Mouse (Mus musculus): ENCODE measurements around the gene Phlpp1. TPM values are rescaled to one million over a fixed set of nuclear protein-coding genes. Genes with fewer than 3 reads are reported as not detected.

The Phlpp1 gene
- polyA plus RNA-seq, 1 experiment, result 26.8 TPM

- Histone ChIP-seq H3K4me1 (ENCODE audit: control insufficient read depth, insufficient read depth, low read length) (peaks cover 23% of the 10 kb centered on the region), H3K4me3 (replicated peaks; ENCODE audit: extremely low read depth, low read depth, low read length) (no peak overlapping the region)
- 90% methylated on average over 1 of the region's 1 CpGs for WGBS
- no peak for DNase-seq
- TF ChIP-seq CTCF (IDR thresholded peaks at IDR 0.05; ENCODE audit: insufficient read depth, low read length) (no peak), POLR2A (IDR thresholded peaks at IDR 0.05; ENCODE audit: borderline replicate concordance, extremely low read depth, low read depth, low read length) (no peak)
Measured at GRCm38 (mm10) chr1:106201025-106201424, 29.5 kb downstream of the Phlpp1 start.

- H3K4me1 ChIP-seq (ENCODE audit: control insufficient read depth, insufficient read depth, low read length), result peaks cover 23% of the 10 kb centered on the region
- TF ChIP-seq POLR2A (IDR thresholded peaks at IDR 0.05; ENCODE audit: borderline replicate concordance, extremely low read depth, low read depth, low read length), result no peak
- TF ChIP-seq CTCF (IDR thresholded peaks at IDR 0.05; ENCODE audit: insufficient read depth, low read length), result no peak
- no peak for DNase-seq
- H3K4me3 ChIP-seq (replicated peaks; ENCODE audit: extremely low read depth, low read depth, low read length), result no peak overlapping the region
- 83% methylated on average over 4 of the region's 4 CpGs for WGBS
Measured at GRCm38 (mm10) chr1:106201929-106202328, 30.4 kb downstream of the Phlpp1 start.

GRCm38 (mm10) chr1:106203942-106204341, 32.4 kb downstream of the Phlpp1 start:
- 50% methylated on average over 3 of the region's 3 CpGs for whole genome bisulfite sequencing
- no peak for TF ChIP-seq CTCF (IDR thresholded peaks at IDR 0.05; ENCODE audit: insufficient read depth, low read length)
- no peak for TF ChIP-seq POLR2A (IDR thresholded peaks at IDR 0.05; ENCODE audit: borderline replicate concordance, extremely low read depth, low read depth, low read length)
- no peak for DNase-seq
- Histone ChIP-seq H3K4me1 (ENCODE audit: control insufficient read depth, insufficient read depth, low read length) (peaks cover 25% of the 10 kb centered on the region), H3K4me3 (replicated peaks; ENCODE audit: extremely low read depth, low read depth, low read length) (no peak overlapping the region)

- 44% methylated on average over 3 of the region's 3 CpGs for WGBS
- no peak for DNase-seq
- TF ChIP-seq CTCF (IDR thresholded peaks at IDR 0.05; ENCODE audit: insufficient read depth, low read length) (no peak), POLR2A (IDR thresholded peaks at IDR 0.05; ENCODE audit: borderline replicate concordance, extremely low read depth, low read depth, low read length) (no peak)
- Histone ChIP-seq H3K4me1 (ENCODE audit: control insufficient read depth, insufficient read depth, low read length) (peaks cover 22% of the 10 kb centered on the region), H3K4me3 (replicated peaks; ENCODE audit: extremely low read depth, low read depth, low read length) (no peak overlapping the region)
Measured at GRCm38 (mm10) chr1:106204350-106204749, 32.8 kb downstream of the Phlpp1 start.

- no peak for DNase-seq
- H3K4me3 ChIP-seq (replicated peaks; ENCODE audit: extremely low read depth, low read depth, low read length), result no peak overlapping the region
- H3K4me1 ChIP-seq (ENCODE audit: control insufficient read depth, insufficient read depth, low read length), result peaks cover 18% of the 10 kb centered on the region
- 64% methylated on average over 5 of the region's 5 CpGs for WGBS
- TF ChIP-seq CTCF (IDR thresholded peaks at IDR 0.05; ENCODE audit: insufficient read depth, low read length), result no peak
- TF ChIP-seq POLR2A (IDR thresholded peaks at IDR 0.05; ENCODE audit: borderline replicate concordance, extremely low read depth, low read depth, low read length), result no peak
Measured at GRCm38 (mm10) chr1:106208581-106208980, 37.0 kb downstream of the Phlpp1 start.

- 73% methylated on average over 3 of the region's 3 CpGs for WGBS
- TF ChIP-seq POLR2A (IDR thresholded peaks at IDR 0.05; ENCODE audit: borderline replicate concordance, extremely low read depth, low read depth, low read length), result no peak
- TF ChIP-seq CTCF (IDR thresholded peaks at IDR 0.05; ENCODE audit: insufficient read depth, low read length), result no peak
- DNase-seq, result no peak
- H3K4me3 ChIP-seq (replicated peaks; ENCODE audit: extremely low read depth, low read depth, low read length), result no peak overlapping the region
- peaks cover 8% of the 10 kb centered on the region for H3K4me1 ChIP-seq (ENCODE audit: control insufficient read depth, insufficient read depth, low read length)
Measured at GRCm38 (mm10) chr1:106210461-106210860, 38.9 kb downstream of the Phlpp1 start.

GRCm38 (mm10) chr1:106211146-106211545, 39.6 kb downstream of the Phlpp1 start:
- Histone ChIP-seq H3K4me1 (ENCODE audit: control insufficient read depth, insufficient read depth, low read length) (peaks cover 8% of the 10 kb centered on the region), H3K4me3 (replicated peaks; ENCODE audit: extremely low read depth, low read depth, low read length) (no peak overlapping the region)
- DNase-seq, result no peak
- TF ChIP-seq POLR2A (IDR thresholded peaks at IDR 0.05; ENCODE audit: borderline replicate concordance, extremely low read depth, low read depth, low read length), result no peak
- no peak for TF ChIP-seq CTCF (IDR thresholded peaks at IDR 0.05; ENCODE audit: insufficient read depth, low read length)
- 80% methylated on average over 5 of the region's 5 CpGs for WGBS

GRCm38 (mm10) chr1:106220431-106220830, 48.9 kb downstream of the Phlpp1 start:
- Histone ChIP-seq H3K4me1 (ENCODE audit: control insufficient read depth, insufficient read depth, low read length) (peaks cover 10% of the 10 kb centered on the region), H3K4me3 (replicated peaks; ENCODE audit: extremely low read depth, low read depth, low read length) (no peak overlapping the region)
- no peak for TF ChIP-seq CTCF (IDR thresholded peaks at IDR 0.05; ENCODE audit: insufficient read depth, low read length)
- TF ChIP-seq POLR2A (IDR thresholded peaks at IDR 0.05; ENCODE audit: borderline replicate concordance, extremely low read depth, low read depth, low read length), result no peak
- DNase-seq, result no peak
- 40% methylated on average over 6 of the region's 6 CpGs for WGBS

- no peak for DNase-seq
- 84% methylated on average over 1 of the region's 1 CpGs for WGBS
- no peak for TF ChIP-seq CTCF (IDR thresholded peaks at IDR 0.05; ENCODE audit: insufficient read depth, low read length)
- no peak for TF ChIP-seq POLR2A (IDR thresholded peaks at IDR 0.05; ENCODE audit: borderline replicate concordance, extremely low read depth, low read depth, low read length)
- no peak overlapping the region for H3K4me3 ChIP-seq (replicated peaks; ENCODE audit: extremely low read depth, low read depth, low read length)
- H3K4me1 ChIP-seq (ENCODE audit: control insufficient read depth, insufficient read depth, low read length), result peaks cover 10% of the 10 kb centered on the region
Measured at GRCm38 (mm10) chr1:106221371-106221770, 49.8 kb downstream of the Phlpp1 start.

GRCm38 (mm10) chr1:106221964-106222363, 50.4 kb downstream of the Phlpp1 start:
- 73% methylated on average over 2 of the region's 2 CpGs for WGBS
- Histone ChIP-seq H3K4me1 (ENCODE audit: control insufficient read depth, insufficient read depth, low read length) (peaks cover 10% of the 10 kb centered on the region), H3K4me3 (replicated peaks; ENCODE audit: extremely low read depth, low read depth, low read length) (no peak overlapping the region)
- TF ChIP-seq CTCF (IDR thresholded peaks at IDR 0.05; ENCODE audit: insufficient read depth, low read length) (no peak), POLR2A (IDR thresholded peaks at IDR 0.05; ENCODE audit: borderline replicate concordance, extremely low read depth, low read depth, low read length) (no peak)
- no peak for DNase-seq

All from lung, adult 2 months (tissue).